Mouse (Mus musculus) kidney, adult 18-20 months (tissue): ENCODE measurements around the gene Derl2.
A peak's percentile ranks its signal among the peaks of the same experiment; 100 is the strongest.

Experiments used
- DNase-seq: peaks from one replicate; pipeline ENCODE4 v3.0.0; 2021

The Derl2 gene

GRCm38 (mm10) chr11:71019201-71020068, at the start of gene Derl2, which contains the start of gene Mis12:
TSS of gene Derl2 (minus strand) at chr11:71019841.
TSS of gene Mis12 (plus strand) at chr11:71019611.
- peak; percentile 98 for DNase-seq

GRCm38 (mm10) chr11:71052554-71052953, 32.9 kb upstream of the Derl2 start:
- DNase-seq = no peak

GRCm38 (mm10) chr11:71039526-71040298, 20.1 kb upstream of the Derl2 start:
- no peak for DNase-seq

GRCm38 (mm10) chr11:71033163-71033761, 13.6 kb upstream of the Derl2 start, which contains the start of gene 6330403K07Rik:
TSS of gene 6330403K07Rik (minus strand) at chr11:71033513.
- DNase-seq = no peak

- no peak for DNase-seq
Observed at GRCm38 (mm10) chr11:71032491-71033162, 13.0 kb upstream of the Derl2 start.

GRCm38 (mm10) chr11:71032070-71032469, 12.4 kb upstream of the Derl2 start:
- DNase-seq = no peak

GRCm38 (mm10) chr11:71029403-71030118, 9.9 kb upstream of the Derl2 start:
- DNase-seq = no peak

- no peak for DNase-seq
Observed at GRCm38 (mm10) chr11:71028280-71028679, 8.6 kb upstream of the Derl2 start.

GRCm38 (mm10) chr11:71018416-71019200, 1.0 kb downstream of the Derl2 start:
- DNase-seq = no peak

GRCm38 (mm10) chr11:71017051-71017450, 2.6 kb downstream of the Derl2 start:
- DNase-seq = no peak

GRCm38 (mm10) chr11:71012743-71013142, 6.9 kb downstream of the Derl2 start:
- DNase-seq = no peak

- DNase-seq = no peak
Observed at GRCm38 (mm10) chr11:71008321-71008720, 11.3 kb downstream of the Derl2 start.

GRCm38 (mm10) chr11:71007831-71008230, 11.8 kb downstream of the Derl2 start:
- no peak for DNase-seq

GRCm38 (mm10) chr11:71007026-71007425, 12.6 kb downstream of the Derl2 start:
- DNase-seq = no peak

- DNase-seq = no peak
Observed at GRCm38 (mm10) chr11:71005046-71005445, 14.6 kb downstream of the Derl2 start.

- peak; percentile 95 for DNase-seq
Observed at GRCm38 (mm10) chr11:71004316-71004773, 15.3 kb downstream of the Derl2 start, which contains the start of gene Dhx33. TSS of gene Dhx33 (minus strand) at chr11:71004437.

- no peak for DNase-seq
Observed at GRCm38 (mm10) chr11:71003611-71004315, 15.9 kb downstream of the Derl2 start.

GRCm38 (mm10) chr11:71001167-71001566, 18.5 kb downstream of the Derl2 start:
- DNase-seq = no peak

GRCm38 (mm10) chr11:70982557-70983228, 36.9 kb downstream of the Derl2 start, which contains the start of gene C1qbp:
TSS of gene C1qbp (minus strand) at chr11:70983026.
- peak; percentile 94 for DNase-seq

- DNase-seq = no peak
Observed at GRCm38 (mm10) chr11:70982030-70982429, 37.6 kb downstream of the Derl2 start.
